In genomic region chr10:87597075-87597677, GRCm38 (mm10) we compare ENCODE assay signal across 9 mouse cellular contexts.
DNase-seq lines count a peak whose midpoint lies in the region; ATAC-seq lines count a peak whose summit lies in the region.
"Had no signal": no experiment of that assay in that cellular context is flagged by ENCODE, and none has a peak within 500 bp of the region (broad histone marks: within the 10 kb centered on the region; RNA-seq: fewer than 3 reads in every experiment).

No protein-coding gene starts in this region.

- no peaks in the 10 kb centered on the region for H3K9me3 ChIP-seq in midbrain, embryonic 12.5 days

- no peaks in the 10 kb centered on the region for H3K36me3 ChIP-seq in midbrain, embryonic 12.5 days

- intact Hi-C loops in heart, postnatal 25 days (cut with DNase I), result loop anchor here (2.0 kb wide), 2 partner anchors 708 to 730 kb away; no protein-coding TSS in a partner anchor

- peak; percentile 4 for DNase-seq in CD4-positive helper T cell, adult 2 months (ENCODE audit: low read depth, low spot score)
- DNase-seq in adipocyte (ENCODE audit: low spot score), result no peak
- no peak for DNase-seq in spleen, adult 18-20 months
- no peak for DNase-seq in heart, postnatal 25 days (ENCODE audit: low spot score)

- peak; percentile 79 for ATAC-seq in CD4-positive, CD25-positive, alpha-beta regulatory T cell, adult 4 months
- peak; percentile 78 for ATAC-seq in inflammation-experienced regulatory T-cells, adult 6 months
- ATAC-seq in midbrain, embryonic 12.5 days (ENCODE audit: low FRiP score, low read depth), result peak; percentile 34; the same call in 1 of the 2 replicates

- no peak overlapping the region for H3K4me2 ChIP-seq in midbrain, embryonic 12.5 days (replicated peaks)
- H3K4me2 ChIP-seq: lung, embryonic 14.5 days had no signal

- H3K27me3 ChIP-seq in midbrain, embryonic 12.5 days, result no peaks in the 10 kb centered on the region

- H3K4me3 ChIP-seq in midbrain, embryonic 12.5 days, result no peak overlapping the region

- peaks cover 4% of the 10 kb centered on the region; the same call in 1 of the 2 replicates for H3K4me1 ChIP-seq in midbrain, embryonic 12.5 days

- WGBS in midbrain, embryonic 12.5 days, result 57% methylated on average over 9 of the region's 9 CpGs

- H3K9ac ChIP-seq in midbrain, embryonic 12.5 days (replicated peaks), result no peak overlapping the region
- H3K9ac ChIP-seq: lung, embryonic 14.5 days had no signal

- H3K27ac ChIP-seq in midbrain, embryonic 12.5 days (replicated peaks), result no peak overlapping the region
- H3K27ac ChIP-seq: kidney, postnatal 0 days had no signal
